Mouse (Mus musculus): ENCODE results near the gene Rpl21.
"Not testable (repeated sequence)": the region's sequence is repeated elsewhere in the genome, so short reads cannot be mapped to it uniquely, and the experiment has no call there.

Gene Rpl21

DNA sequence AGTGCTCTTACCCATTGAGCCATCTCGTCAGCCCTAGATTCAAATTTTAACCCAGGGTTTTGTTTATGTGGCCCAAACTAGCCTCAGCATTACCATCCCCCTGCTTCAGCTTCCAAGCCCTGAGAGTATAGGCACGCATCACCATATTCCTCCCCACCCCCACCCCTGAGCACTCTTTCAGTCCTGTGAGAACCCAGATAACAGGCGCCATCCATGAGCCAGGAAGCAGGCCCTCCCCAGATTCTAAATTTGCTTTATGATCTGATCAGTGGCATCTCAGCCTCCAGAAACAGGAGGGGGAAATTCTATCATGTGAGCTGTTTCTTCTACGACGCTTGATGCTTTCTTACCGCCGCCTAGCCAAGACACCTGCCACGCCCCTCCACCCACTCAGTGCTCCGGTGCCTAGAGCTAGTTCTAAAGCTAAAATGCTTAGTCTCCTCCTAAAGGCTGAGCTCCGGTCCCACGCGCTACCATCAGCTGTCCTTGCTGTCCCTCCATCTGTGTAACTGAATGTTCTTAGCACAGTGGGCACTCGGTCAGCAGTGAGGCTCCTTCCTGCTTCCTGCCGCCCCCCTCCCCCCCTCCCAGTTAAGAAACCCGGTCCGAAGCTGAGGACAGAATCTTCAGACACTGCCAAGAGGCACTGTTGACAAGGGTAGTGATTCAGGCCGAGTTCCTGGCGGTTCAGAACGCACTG lies 34.7 kb downstream of the Rpl21 start:
- peak; percentile 33 to 38 for DNase-seq (ENCODE audit: low spot score in 2 of 2)

DNA sequence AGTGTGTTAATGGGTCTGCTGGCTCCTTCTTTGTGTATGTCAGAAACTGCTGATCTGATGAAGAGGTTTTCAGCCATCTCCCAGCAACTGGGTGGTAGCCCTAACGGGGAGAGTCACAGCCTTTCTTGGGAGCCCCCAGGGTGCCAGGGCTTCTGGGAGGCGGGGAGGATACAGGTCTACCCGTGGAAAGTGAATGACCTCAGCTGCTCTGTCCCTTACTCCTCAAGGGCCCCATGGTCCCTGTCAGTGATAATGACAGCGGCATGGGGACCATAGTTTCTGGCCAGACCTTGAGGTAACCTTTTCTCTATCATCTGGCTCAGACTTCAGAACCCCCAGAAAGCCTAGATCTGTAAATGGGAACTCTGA lies 35.2 kb downstream of the Rpl21 start:
- DNase-seq (ENCODE audit: low spot score in 2 of 2): no peak

DNA sequence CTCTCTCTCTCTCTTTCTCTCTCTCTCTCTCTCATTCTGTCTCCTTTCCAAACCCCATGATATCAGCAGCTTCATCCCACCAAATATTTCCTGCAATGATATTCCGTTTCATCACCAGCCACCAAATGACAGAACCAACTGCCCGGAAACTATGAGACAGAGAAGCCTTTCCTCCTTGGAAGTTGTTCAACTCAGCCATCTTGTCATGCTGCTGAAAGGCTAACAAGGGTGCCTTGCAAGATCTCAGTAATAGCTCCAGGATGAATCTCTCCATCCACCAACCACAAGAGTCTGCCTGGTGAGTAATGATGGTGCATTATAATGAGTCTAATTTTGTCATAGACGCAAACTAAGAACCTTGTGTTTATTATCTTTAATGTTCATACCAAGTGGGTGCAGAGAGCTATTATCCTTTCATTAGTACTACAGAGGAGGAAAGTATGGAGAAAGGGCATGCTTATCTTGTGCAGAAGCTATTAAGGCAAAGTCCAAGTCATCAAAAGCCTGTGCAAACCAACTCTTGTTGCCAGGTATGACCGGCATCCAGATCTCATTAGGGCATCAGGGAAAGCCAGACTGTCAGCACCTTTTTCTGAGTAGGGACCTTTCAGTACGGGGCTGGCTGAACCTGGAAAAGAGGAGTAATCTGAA lies 40.4 kb downstream of the Rpl21 start:
- DNase-seq (ENCODE audit: low spot score in 2 of 2): no peak

DNA sequence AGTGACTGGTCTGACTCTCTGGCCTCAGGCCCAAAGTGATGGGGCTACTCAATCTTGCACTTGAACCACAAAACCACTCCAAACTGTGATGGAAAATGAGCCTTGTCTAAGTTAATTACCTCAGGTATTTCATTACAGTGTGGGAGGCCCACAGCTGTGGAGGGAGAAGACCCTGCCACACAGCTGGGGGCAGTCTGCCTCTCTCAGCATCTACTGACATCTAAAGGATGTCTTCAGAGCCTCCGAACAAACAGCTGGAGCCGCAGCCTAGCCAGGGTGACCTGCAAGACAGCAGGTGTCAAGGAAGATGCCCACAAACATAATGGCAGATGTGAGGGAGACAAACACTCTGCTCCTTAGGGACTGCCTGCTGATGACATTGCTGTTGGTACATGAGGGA lies 43.3 kb downstream of the Rpl21 start:
- no peak for DNase-seq (ENCODE audit: low spot score in 2 of 2)

DNA sequence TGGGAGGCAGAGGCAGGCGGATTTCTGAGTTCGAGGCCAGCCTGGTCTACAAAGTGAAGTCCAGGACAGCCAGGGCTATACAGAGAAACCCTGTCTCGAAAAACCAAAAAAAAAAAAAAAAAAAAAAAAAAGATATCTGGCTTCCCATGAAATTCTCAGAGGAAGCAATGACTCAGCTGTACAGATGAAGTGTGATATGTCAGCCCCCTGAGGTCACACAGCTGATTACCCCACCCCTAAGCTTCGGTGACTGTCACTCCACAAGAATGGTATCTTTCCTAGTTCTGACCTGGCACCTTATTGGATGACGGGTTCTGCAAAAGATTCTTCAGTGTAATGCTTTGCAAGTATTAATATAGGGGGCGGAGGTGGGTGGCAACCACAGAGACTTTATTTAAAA lies 45.2 kb downstream of the Rpl21 start:
- DNase-seq (ENCODE audit: low spot score in 2 of 2): not testable (repeated sequence)

DNA sequence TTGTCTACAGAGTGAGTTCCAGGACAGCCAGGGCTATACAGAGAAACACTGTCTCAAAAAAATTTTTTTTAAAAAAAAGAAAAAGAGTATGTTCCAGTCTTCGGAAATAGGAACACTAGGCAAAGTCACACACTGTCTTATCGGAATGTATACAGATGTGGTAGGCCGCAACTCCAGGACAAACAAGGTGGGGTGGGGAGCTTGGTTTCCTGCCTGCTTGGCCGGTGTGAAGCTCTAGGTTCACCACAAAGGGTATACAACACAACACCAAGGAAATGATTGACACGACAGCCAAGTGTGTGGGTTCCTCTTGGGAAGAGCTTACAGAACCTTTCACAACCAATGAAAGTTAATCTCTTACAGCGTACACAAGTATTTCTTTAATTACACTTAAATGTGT lies 49.6 kb downstream of the Rpl21 start:
- DNase-seq (ENCODE audit: low spot score in 2 of 2): no peak

DNA sequence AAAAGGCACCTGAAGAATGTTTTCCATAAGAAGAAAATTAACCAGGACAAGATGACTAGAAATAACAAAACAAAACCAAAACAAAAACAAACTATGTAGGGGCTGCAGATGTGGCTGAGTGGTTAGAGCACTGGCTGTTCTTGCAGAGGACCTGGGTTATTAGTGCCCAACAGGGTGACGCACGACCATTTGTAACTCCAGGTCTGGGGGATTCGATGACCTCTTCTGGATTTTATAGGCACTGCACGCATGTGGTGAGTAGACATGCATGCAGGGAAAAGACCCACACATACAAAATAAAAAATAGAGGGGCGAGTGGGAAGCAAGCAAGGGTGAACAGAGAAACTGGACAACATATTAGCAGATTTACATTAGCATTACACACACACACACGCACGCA lies 50.4 kb downstream of the Rpl21 start:
- no peak for DNase-seq (ENCODE audit: low spot score in 2 of 2)

DNA sequence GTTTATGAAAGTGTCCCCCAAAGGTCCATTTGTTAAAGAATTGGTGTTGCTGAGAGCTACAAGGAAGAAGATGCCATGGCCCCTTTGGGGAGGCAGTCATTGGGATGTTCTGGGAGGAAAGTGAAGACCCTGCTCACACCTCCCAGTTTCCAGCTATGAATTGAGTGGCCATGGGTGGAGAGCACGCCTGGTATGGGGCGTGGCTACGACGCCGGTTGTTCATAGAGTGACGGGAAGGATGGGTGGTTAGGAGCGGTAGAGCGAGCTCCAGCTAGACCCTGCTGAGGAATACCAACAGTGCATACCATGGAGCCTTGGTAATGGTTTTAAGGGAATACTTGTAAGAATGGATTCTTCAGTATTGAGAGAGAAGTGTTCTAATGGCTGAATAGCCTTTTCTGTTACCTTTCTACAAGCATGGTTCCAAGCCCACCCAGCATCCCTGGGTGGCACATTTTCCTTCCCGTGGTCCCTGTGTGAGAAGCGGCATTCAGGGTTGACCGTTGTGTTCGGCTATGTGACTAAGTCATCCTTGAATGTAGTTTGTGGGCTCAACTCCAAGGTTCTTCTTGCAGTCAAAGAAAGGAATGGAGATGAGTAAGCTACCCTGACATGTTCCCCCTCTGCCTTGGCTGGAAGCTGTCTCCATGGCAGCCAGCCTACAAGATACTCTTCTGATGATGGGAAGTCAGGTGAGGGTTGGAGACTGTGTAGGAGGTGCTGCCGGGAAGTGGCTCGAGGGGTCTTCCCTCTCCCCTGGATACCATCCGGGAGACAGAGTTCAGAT lies 51.0 kb downstream of the Rpl21 start:
- no peak for DNase-seq (ENCODE audit: low spot score in 2 of 2)
